Mouse (Mus musculus) limb, embryonic 14.5 days (tissue): ENCODE data around the gene Usp3. TPM values are rescaled to one million over a fixed set of nuclear protein-coding genes. Genes with fewer than 3 reads are reported as not detected.

ENCODE experiments used
- ATAC-seq: fragments of 200-750 bp; cut with Nextera tagmentation; 2 replicates; pipeline ENCODE4 v1.8.0; 2017; ENCODE audit warnings: low read depth, moderate number of reproducible peaks, moderate TSS enrichment; ENCODE audit not compliant: low FRiP score
- DNase-seq: peaks from one replicate; pipeline ENCODE4 v3.0.0-alpha.2; 2015; ENCODE audit warnings: low spot score
- H3K27ac ChIP-seq: fragments of 300-500 bp; sonication (generic); replicated peaks from 2 replicates; pipeline ENCODE4 v1.5.1; 2014; ENCODE audit warnings: low read depth, mild to moderate bottlenecking, low read length, moderate library complexity, mixed read lengths
- H3K27me3 ChIP-seq: fragments of 300-500 bp; sonication (generic); 2 replicates; pipeline ENCODE4 v1.6.1; 2014; ENCODE audit warnings: low read length, mixed read lengths; ENCODE audit not compliant: control insufficient read depth, insufficient read depth
- H3K36me3 ChIP-seq: fragments of 300-500 bp; sonication (generic); 2 replicates; pipeline ENCODE4 v1.6.1; 2014; ENCODE audit warnings: mild to moderate bottlenecking, low read length, moderate library complexity, mixed read lengths; ENCODE audit not compliant: control insufficient read depth, insufficient read depth
- H3K4me1 ChIP-seq: fragments of 300-500 bp; sonication (generic); 2 replicates; pipeline ENCODE4 v1.6.1; 2014; ENCODE audit warnings: antibody characterized with exemption, low read length, mixed read lengths; ENCODE audit not compliant: control insufficient read depth, insufficient read depth
- H3K4me2 ChIP-seq: fragments of 300-500 bp; sonication (generic); replicated peaks from 2 replicates; pipeline ENCODE4 v1.6.1; 2014; ENCODE audit warnings: low read depth, mild to moderate bottlenecking, low read length, moderate library complexity; ENCODE audit not compliant: severe bottlenecking
- H3K4me3 ChIP-seq: fragments of 300-500 bp; sonication (generic); replicated peaks from 2 replicates; pipeline ENCODE4 v1.5.1; 2014; ENCODE audit warnings: low read length
- H3K9ac ChIP-seq: fragments of 300-500 bp; sonication (generic); 2 replicates; pipeline ENCODE4 v1.6.1; 2014; ENCODE audit warnings: mild to moderate bottlenecking, low read depth, low read length, moderate library complexity; ENCODE audit not compliant: severe bottlenecking
- H3K9me3 ChIP-seq: fragments of 300-500 bp; sonication (generic); 2 replicates; pipeline ENCODE4 v1.6.1; 2016; ENCODE audit warnings: low read length; ENCODE audit not compliant: control insufficient read depth
- POLR2A ChIP-seq: fragments of 200-500 bp; IDR thresholded peaks from 2 replicates; pipeline ENCODE4 v1.8.0; 2012; ENCODE audit warnings: inconsistent platforms, mild to moderate bottlenecking, moderate library complexity, borderline replicate concordance; ENCODE audit not compliant: insufficient read depth, insufficient read length; ENCODE audit errors: extremely low read depth
- WGBS: fragments of 180-500 bp; shearing (Covaris S2); extraction: QIAGEN DNeasy Blood & Tissue Kit; methylation state at CpG from one replicate; pipeline ENCODE4 v1.1.7; 2014; 5-methylcytosine and 5-hydroxymethylcytosine counted together
- polyA plus RNA-seq, 2 experiments: library from polyadenylated mRNA; depleted of rRNA in 1 of 2; stranded (reverse) in 1 of 2; unstranded in 1 of 2; fragments of >200 nt; fragmentation: Nextera tagmentation in 1 of 2; extraction: Ambion mirVana in 1 of 2; gene quantifications; 2 replicates each; pipeline versions ENCODE4 v1.2.1 to v1.2.3; 2012 to 2014

The Usp3 gene
- polyA plus RNA-seq, 2 experiments = 45.8 to 66.7 TPM

DNA sequence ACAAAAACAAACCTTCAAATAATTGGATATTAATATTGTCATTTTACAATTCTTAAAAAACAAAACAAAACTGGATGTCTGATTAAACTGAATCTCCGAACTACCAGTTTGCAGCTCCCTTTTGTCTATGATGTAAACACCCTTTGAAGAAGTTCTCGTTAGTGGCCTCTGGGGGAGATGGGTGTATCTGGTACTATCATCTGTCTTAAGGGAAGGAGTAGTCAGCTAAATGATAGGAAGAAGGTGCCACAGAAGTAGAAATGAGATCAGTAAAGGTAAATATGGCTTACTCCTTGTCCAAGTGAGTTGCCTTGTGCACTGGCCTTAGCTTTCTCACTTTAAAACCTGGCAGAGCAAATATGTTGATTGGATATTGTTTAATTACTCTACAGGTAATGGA lies 115.2 kb downstream of the Usp3 start:
- TF ChIP-seq POLR2A = no peak
- peaks cover 52% of the 10 kb centered on the region for H3K36me3 ChIP-seq
- ATAC-seq = no peak

GRCm38 (mm10) chr9:66465087-66465486 lies 127.9 kb downstream of the Usp3 start:
- Histone ChIP-seq H3K9me3 (no peaks in the 10 kb centered on the region), H3K36me3 (peaks cover 59% of the 10 kb centered on the region), H3K4me3 (no peak overlapping the region), H3K9ac (no peak overlapping the region), H3K4me2 (no peak overlapping the region), H3K27ac (no peak overlapping the region), H3K27me3 (no peaks in the 10 kb centered on the region), H3K4me1 (no peaks in the 10 kb centered on the region)
- 58% methylated on average over 4 of the region's 4 CpGs for WGBS
- DNase-seq (peak; percentile 77), ATAC-seq (no peak)
- TF ChIP-seq POLR2A = no peak

More for the DNA sequence above, 115.2 kb downstream of the Usp3 start:
- DNase-seq = no peak
- no peak overlapping the region for H3K9ac ChIP-seq
- no peak overlapping the region for H3K4me3 ChIP-seq
- H3K4me1 ChIP-seq = no peaks in the 10 kb centered on the region
- H3K27me3 ChIP-seq = no peaks in the 10 kb centered on the region
- H3K27ac ChIP-seq = no peak overlapping the region
- 83% methylated on average over 2 of the region's 2 CpGs for WGBS
- no peak overlapping the region for H3K4me2 ChIP-seq
- no peaks in the 10 kb centered on the region for H3K9me3 ChIP-seq

Other genes with a start within 250 kb of the Usp3 start
- 22.7 and 23.5 TPM in 2 replicates for gene Herc1, start 242.7 kb downstream of the Usp3 start, polyA plus RNA-seq (2012; rRNA removed)
- gene Herc1, start 242.7 kb downstream of the Usp3 start, polyA plus RNA-seq (2014; fragmentation: Nextera tagmentation; extraction: Ambion mirVana) = 20.6 and 24.3 TPM in 2 replicates
- 4.7 and 7.4 TPM in 2 replicates for gene Fbxl22, start 78.5 kb downstream of the Usp3 start, polyA plus RNA-seq (2012; rRNA removed)
- 5.4 and 6.5 TPM in 2 replicates for gene Fbxl22, start 78.5 kb downstream of the Usp3 start, polyA plus RNA-seq (2014; fragmentation: Nextera tagmentation; extraction: Ambion mirVana)
- gene Car12, start 120.5 kb upstream of the Usp3 start, polyA plus RNA-seq (2012; rRNA removed) = 36.5 and 40.0 TPM in 2 replicates
- 15.8 and 17.8 TPM in 2 replicates for gene Car12, start 120.5 kb upstream of the Usp3 start, polyA plus RNA-seq (2014; fragmentation: Nextera tagmentation; extraction: Ambion mirVana)
- gene Aph1b, start 202.3 kb upstream of the Usp3 start, polyA plus RNA-seq (2012; rRNA removed) = 6.3 and 7.6 TPM in 2 replicates
- gene Aph1b, start 202.3 kb upstream of the Usp3 start, polyA plus RNA-seq (2014; fragmentation: Nextera tagmentation; extraction: Ambion mirVana) = 11.4 and 13.2 TPM in 2 replicates
- gene Gm10647, start 203.9 kb upstream of the Usp3 start, polyA plus RNA-seq (2012; rRNA removed) = 0.23 and 0.50 TPM in 2 replicates
- gene Gm10647, start 203.9 kb upstream of the Usp3 start, polyA plus RNA-seq (2014; fragmentation: Nextera tagmentation; extraction: Ambion mirVana) = 0.47 and 0.63 TPM in 2 replicates
- 1.7 and 2.5 TPM in 2 replicates for gene Aph1c, start 241.6 kb upstream of the Usp3 start, polyA plus RNA-seq (2012; rRNA removed)
- gene Aph1c, start 241.6 kb upstream of the Usp3 start, polyA plus RNA-seq (2014; fragmentation: Nextera tagmentation; extraction: Ambion mirVana) = 2.8 and 4.3 TPM in 2 replicates